In the genomic region with DNA sequence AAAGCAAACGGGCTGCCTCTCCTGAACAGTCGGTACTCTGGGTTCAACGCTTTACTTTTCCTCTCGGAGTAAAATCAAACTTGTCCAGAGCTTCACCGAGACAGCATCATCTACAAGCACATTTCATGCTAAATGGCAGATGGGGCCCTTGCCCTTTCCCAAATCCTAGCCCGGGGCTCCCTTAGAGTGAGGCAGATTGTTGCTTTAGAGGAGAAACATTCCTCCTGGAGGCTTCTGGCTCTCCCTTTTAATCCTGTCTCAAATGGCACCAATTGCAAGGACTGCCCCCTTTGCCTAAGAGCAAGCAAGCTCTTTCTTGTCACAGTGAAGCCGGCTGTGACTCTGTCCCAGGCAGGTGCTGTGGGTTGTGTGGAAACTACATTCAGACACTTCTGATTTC, we compare ENCODE assay signal across 20 mouse cellular contexts.
DNase-seq lines count a peak whose midpoint lies in the region; ATAC-seq and TF ChIP-seq lines count a peak whose summit lies in the region.
"Had no signal": no experiment of that assay in that cellular context is flagged by ENCODE, and none has a peak within 500 bp of the region (broad histone marks: within the 10 kb centered on the region; RNA-seq: fewer than 3 reads in every experiment).

No protein-coding gene starts in this region.

- no peak for ATAC-seq in embryonic facial prominence, embryonic 12.5 days (ENCODE audit: insufficient number of reproducible peaks, insufficient read depth, low FRiP score, low TSS enrichment)
- peak; percentile 47 for ATAC-seq in forebrain, embryonic 16.5 days
- ATAC-seq in midbrain, postnatal 0 days (ENCODE audit: low FRiP score), result no peak
- no peak for ATAC-seq in heart, embryonic 12.5 days (ENCODE audit: insufficient number of reproducible peaks, low FRiP score)
- ATAC-seq: hindbrain, embryonic 16.5 days; Patski had no signal

- H3K9me3 ChIP-seq in embryonic facial prominence, embryonic 12.5 days, result no peaks in the 10 kb centered on the region
- H3K9me3 ChIP-seq in forebrain, embryonic 16.5 days (ENCODE audit: control insufficient read depth, low read length), result no peaks in the 10 kb centered on the region
- H3K9me3 ChIP-seq in midbrain, postnatal 0 days (ENCODE audit: low read length), result no peaks in the 10 kb centered on the region
- H3K9me3 ChIP-seq in heart, embryonic 12.5 days (replicated peaks), result no peaks in the 10 kb centered on the region
- H3K9me3 ChIP-seq: neural tube, embryonic 13.5 days; stomach, embryonic 15.5 days had no signal

- no peaks in the 10 kb centered on the region for H3K36me3 ChIP-seq in embryonic facial prominence, embryonic 12.5 days
- H3K36me3 ChIP-seq in forebrain, embryonic 16.5 days (ENCODE audit: control insufficient read depth, insufficient read depth), result no peaks in the 10 kb centered on the region
- no peaks in the 10 kb centered on the region for H3K36me3 ChIP-seq in midbrain, postnatal 0 days (ENCODE audit: insufficient read depth, low read length)
- no peaks in the 10 kb centered on the region for H3K36me3 ChIP-seq in heart, embryonic 12.5 days
- H3K36me3 ChIP-seq: neural tube, embryonic 13.5 days; stomach, embryonic 15.5 days had no signal

- H3K9ac ChIP-seq in embryonic facial prominence, embryonic 12.5 days, result no peak overlapping the region
- H3K9ac ChIP-seq in forebrain, embryonic 16.5 days (replicated peaks; ENCODE audit: low read depth, low read length), result peak overlapping the region; percentile 27; the same call in 1 of the 2 replicates
- no peak overlapping the region; the same call in 1 of the 2 replicates for H3K9ac ChIP-seq in midbrain, postnatal 0 days (replicated peaks; ENCODE audit: low read length, poor library complexity, severe bottlenecking)
- H3K9ac ChIP-seq in heart, embryonic 12.5 days, result no peak overlapping the region
- H3K9ac ChIP-seq: neural tube, embryonic 13.5 days; stomach, embryonic 15.5 days had no signal

- DNase-seq in left cerebral cortex, postnatal 4 days, result peak; percentile 20
- no peak for DNase-seq in left cerebral cortex, postnatal 25 days (ENCODE audit: low spot score in 2 of 2)
- DNase-seq in midbrain, postnatal 0 days (ENCODE audit: low spot score), result no peak
- no peak for DNase-seq in left cerebral cortex, adult 18-20 months (ENCODE audit: low spot score in 2 of 2)
- DNase-seq: B cell, adult 2 months; cerebellum, adult 11-12 months; gastrocnemius, postnatal 10 days; heart, postnatal 10 days; kidney, adult 18-20 months; kidney, postnatal 25 days; layer of hippocampus, adult 9-11 months; lung, postnatal 14 days; thymus, postnatal 25 days had no signal

- no peaks in the 10 kb centered on the region for H3K27me3 ChIP-seq in embryonic facial prominence, embryonic 12.5 days
- no peaks in the 10 kb centered on the region for H3K27me3 ChIP-seq in forebrain, embryonic 16.5 days (replicated peaks; ENCODE audit: control insufficient read depth, insufficient read depth, low read length)
- no peaks in the 10 kb centered on the region for H3K27me3 ChIP-seq in midbrain, postnatal 0 days (ENCODE audit: insufficient read depth, low read length)
- no peaks in the 10 kb centered on the region for H3K27me3 ChIP-seq in heart, embryonic 12.5 days (replicated peaks)
- H3K27me3 ChIP-seq: neural tube, embryonic 13.5 days; Patski; stomach, embryonic 15.5 days had no signal

- TF ChIP-seq CTCF in midbrain, postnatal 0 days (IDR thresholded peaks at IDR 0.05), result no peak

- H3K4me2 ChIP-seq in embryonic facial prominence, embryonic 12.5 days (replicated peaks), result no peak overlapping the region
- peak overlapping the region; percentile 26; the same call in 1 of the 2 replicates for H3K4me2 ChIP-seq in forebrain, embryonic 16.5 days (ENCODE audit: low read length)
- no peak overlapping the region for H3K4me2 ChIP-seq in midbrain, postnatal 0 days (ENCODE audit: low read depth, low read length, poor library complexity, severe bottlenecking)
- H3K4me2 ChIP-seq in heart, embryonic 12.5 days, result no peak overlapping the region
- H3K4me2 ChIP-seq: neural tube, embryonic 13.5 days; stomach, embryonic 15.5 days had no signal

- H3K4me3 ChIP-seq in embryonic facial prominence, embryonic 12.5 days, result no peak overlapping the region
- no peak overlapping the region for H3K4me3 ChIP-seq in forebrain, embryonic 16.5 days (replicated peaks; ENCODE audit: low read length)
- H3K4me3 ChIP-seq in midbrain, postnatal 0 days (ENCODE audit: low read depth, low read length), result no peak overlapping the region
- no peak overlapping the region for H3K4me3 ChIP-seq in heart, embryonic 12.5 days
- H3K4me3 ChIP-seq: neural tube, embryonic 13.5 days; stomach, embryonic 15.5 days had no signal

- intact Hi-C loops in left cerebral cortex, postnatal 4 days (cut with DNase I), result loop anchor here (5.0 to 10.0 kb wide), 3 partner anchors 253 to 1063 kb away; a partner anchor contains a TSS
- intact Hi-C loops in left cerebral cortex, postnatal 25 days (cut with DNase I), result loop anchor here (5.0 kb wide), 4 partner anchors 256 to 1066 kb away; a partner anchor contains a TSS

- peak overlapping the region; percentile 46; the same call in 1 of the 2 replicates for H3K27ac ChIP-seq in embryonic facial prominence, embryonic 12.5 days
- peak overlapping the region; percentile 71 for H3K27ac ChIP-seq in forebrain, embryonic 16.5 days (ENCODE audit: low read length)
- 0 out of 2 replicates have a peak overlapping the region, but pooled peaks have one; percentile 21 for H3K27ac ChIP-seq in midbrain, postnatal 0 days (ENCODE audit: low read depth, low read length)
- H3K27ac ChIP-seq in heart, embryonic 12.5 days (ENCODE audit: poor library complexity, severe bottlenecking), result no peak overlapping the region
- H3K27ac ChIP-seq: neural tube, embryonic 13.5 days; stomach, embryonic 15.5 days had no signal

- WGBS in embryonic facial prominence, embryonic 12.5 days, result 37% methylated on average over 7 of the region's 7 CpGs
- 27% methylated on average over 7 of the region's 7 CpGs for WGBS in forebrain, embryonic 16.5 days
- 23% methylated on average over 7 of the region's 7 CpGs for WGBS in midbrain, postnatal 0 days
- WGBS in heart, embryonic 12.5 days, result 74% methylated on average over 7 of the region's 7 CpGs

- H3K4me1 ChIP-seq in embryonic facial prominence, embryonic 12.5 days, result peaks cover 13% of the 10 kb centered on the region; the same call in 1 of the 2 replicates
- peaks cover 11% of the 10 kb centered on the region for H3K4me1 ChIP-seq in forebrain, embryonic 16.5 days (replicated peaks; ENCODE audit: control insufficient read depth, insufficient read depth, low read length)
- H3K4me1 ChIP-seq in midbrain, postnatal 0 days (ENCODE audit: insufficient read depth, low read length), result no peaks in the 10 kb centered on the region; the same call in 1 of the 2 replicates
- H3K4me1 ChIP-seq in heart, embryonic 12.5 days (replicated peaks), result 0 out of 2 replicates have a peak, but pooled peaks cover 4% of the 10 kb centered on the region
- H3K4me1 ChIP-seq: stomach, embryonic 15.5 days had no signal
